8 mouse cellular contexts compared by ENCODE assay signal in genomic region chr10:23894601-23895349, GRCm38 (mm10). TPM values are rescaled to one million over a fixed set of nuclear protein-coding genes. Genes with fewer than 3 reads are reported as not detected.
DNase-seq lines count a peak whose midpoint lies in the region; ATAC-seq and TF ChIP-seq lines count a peak whose summit lies in the region.

Vnn1 (plus strand) TSS chr10:23894688.

- peaks cover 8% of the 10 kb centered on the region; the same call in 1 of the 2 replicates for H3K4me1 ChIP-seq in heart, embryonic 15.5 days (replicated peaks)
- H3K4me1 ChIP-seq in limb, embryonic 10.5 days, result peaks cover 6% of the 10 kb centered on the region; the same call in 1 of the 2 replicates
- no peaks in the 10 kb centered on the region for H3K4me1 ChIP-seq in neural tube, embryonic 12.5 days
- no peaks in the 10 kb centered on the region for H3K4me1 ChIP-seq in thymus, adult 2 months (replicated peaks; ENCODE audit: control insufficient read depth, insufficient read depth, low read length)

- H3K36me3 ChIP-seq in heart, embryonic 15.5 days, result no peaks in the 10 kb centered on the region
- H3K36me3 ChIP-seq in limb, embryonic 10.5 days, result no peaks in the 10 kb centered on the region
- no peaks in the 10 kb centered on the region for H3K36me3 ChIP-seq in neural tube, embryonic 12.5 days
- H3K36me3 ChIP-seq in thymus, adult 2 months (ENCODE audit: control insufficient read depth, insufficient read depth, low read length), result no peaks in the 10 kb centered on the region

- WGBS in heart, embryonic 15.5 days, result 12% methylated on average over 21 of the region's 21 CpGs
- WGBS in limb, embryonic 10.5 days, result 33% methylated on average over 21 of the region's 21 CpGs
- 42% methylated on average over 21 of the region's 21 CpGs for WGBS in neural tube, embryonic 12.5 days
- WGBS in thymus, adult 2 months, result 56% methylated on average over 21 of the region's 21 CpGs

- peak within 1 kb of the TSS; percentile 69 for H3K4me2 ChIP-seq in heart, embryonic 15.5 days
- peak within 1 kb of the TSS; percentile 41 for H3K4me2 ChIP-seq in neural tube, embryonic 12.5 days (replicated peaks)

- no peak for ATAC-seq in heart, embryonic 15.5 days (replicated peaks; ENCODE audit: insufficient number of reproducible peaks, insufficient read depth, low FRiP score, low read depth)
- no peak for ATAC-seq in neural tube, embryonic 12.5 days (ENCODE audit: low FRiP score, low read depth)
- no peak for ATAC-seq in megakaryocyte-erythroid progenitor cell, adult 5-6 weeks (replicated peaks; ENCODE audit: low FRiP score, low TSS enrichment, poor library complexity, severe bottlenecking)

- H3K9ac ChIP-seq in heart, embryonic 15.5 days, result peak within 1 kb of the TSS; percentile 51
- no peak within 1 kb of the TSS for H3K9ac ChIP-seq in neural tube, embryonic 12.5 days

- H3K4me3 ChIP-seq in heart, embryonic 15.5 days, result peak within 1 kb of the TSS; percentile 45
- peak within 1 kb of the TSS; percentile 42 for H3K4me3 ChIP-seq in limb, embryonic 10.5 days
- H3K4me3 ChIP-seq in neural tube, embryonic 12.5 days, result no peak within 1 kb of the TSS
- no peak within 1 kb of the TSS for H3K4me3 ChIP-seq in thymus, adult 2 months (ENCODE audit: control insufficient read depth, insufficient read depth, low read length)

- no peaks in the 10 kb centered on the region for H3K27me3 ChIP-seq in heart, embryonic 15.5 days
- no peaks in the 10 kb centered on the region for H3K27me3 ChIP-seq in limb, embryonic 10.5 days (ENCODE audit: low read depth, poor library complexity, severe bottlenecking)
- H3K27me3 ChIP-seq in neural tube, embryonic 12.5 days (replicated peaks), result no peaks in the 10 kb centered on the region
- H3K27me3 ChIP-seq in thymus, adult 2 months (ENCODE audit: control insufficient read depth, insufficient read depth, low read length), result no peaks in the 10 kb centered on the region

- H3K27ac ChIP-seq in heart, embryonic 15.5 days, result no peak within 1 kb of the TSS
- H3K27ac ChIP-seq in limb, embryonic 10.5 days, result no peak within 1 kb of the TSS
- H3K27ac ChIP-seq in neural tube, embryonic 12.5 days, result no peak within 1 kb of the TSS
- H3K27ac ChIP-seq in thymus, adult 2 months (ENCODE audit: control insufficient read depth, insufficient read depth, low read length), result no peak within 1 kb of the TSS

- no peak for TF ChIP-seq CTCF in thymus, adult 2 months (IDR thresholded peaks at IDR 0.05; ENCODE audit: borderline replicate concordance, control insufficient read depth, extremely low read depth, insufficient read depth, low read length, poor library complexity)

- no peak for TF ChIP-seq POLR2A in thymus, adult 2 months (IDR thresholded peaks at IDR 0.05; ENCODE audit: control insufficient read depth, extremely low read depth, insufficient read depth, low read length, poor library complexity)

- peak; percentile 12 for DNase-seq in Muller cell, postnatal 12 days (ENCODE audit: inconsistent ontology term)
- DNase-seq in adrenal gland, postnatal 14 days, result peak; percentile 47
- no peak for DNase-seq in limb, embryonic 10.5 days (ENCODE audit: low spot score)
- no peak for DNase-seq in spleen, postnatal 14 days (ENCODE audit: low spot score in 2 of 2)
- DNase-seq in thymus, adult 2 months, result no peak

- no peaks in the 10 kb centered on the region for H3K9me3 ChIP-seq in heart, embryonic 15.5 days (replicated peaks)
- no peaks in the 10 kb centered on the region for H3K9me3 ChIP-seq in limb, embryonic 10.5 days (replicated peaks)
- H3K9me3 ChIP-seq in neural tube, embryonic 12.5 days, result no peaks in the 10 kb centered on the region

RNA-seq across cellular contexts. Expression of gene Vnn1, which starts in this region (rescaled TPM):
- total RNA-seq in adrenal gland, postnatal 14 days (2021), result 21.1 and 27.7 TPM in 2 replicates
- polyA plus RNA-seq in heart, embryonic 15.5 days (2015; fragmentation: Nextera tagmentation; extraction: Ambion mirVana), result 2.1 and 2.2 TPM in 2 replicates
- polyA plus RNA-seq in limb, embryonic 10.5 days (2016; fragmentation: Nextera tagmentation; extraction: Ambion mirVana), result 0.43 and 0.68 TPM in 2 replicates
- polyA plus RNA-seq in neural tube, embryonic 12.5 days (2016; fragmentation: Nextera tagmentation; extraction: Ambion mirVana), result 0.42 and 0.44 TPM in 2 replicates
- not detected in 2 replicates for total RNA-seq in megakaryocyte-erythroid progenitor cell, adult 5-6 weeks (2014; fragmentation: Nextera tagmentation)
- total RNA-seq in megakaryocyte-erythroid progenitor cell, adult 5-6 weeks (2017), result not detected in 2 replicates
- 1.00 and 1.1 TPM in 2 replicates for polyA plus RNA-seq in thymus, adult 2 months (2012; rRNA removed)

Comparison
In these comparisons a context has a peak if more than half of its experiments do, and no peak if none do; other contexts are left out.
1. RNA of gene Vnn1 (total RNA-seq): 21.1 to 27.7 TPM in adrenal gland, postnatal 14 days; not detected in megakaryocyte-erythroid progenitor cell, adult 5-6 weeks; every median in the first group is over 10 times any median in the second.
2. DNase-seq: peak in Muller cell, postnatal 12 days (single experiment) and adrenal gland, postnatal 14 days (single experiment); none in limb, embryonic 10.5 days (single experiment), spleen, postnatal 14 days (0 of 2) and thymus, adult 2 months (single experiment).
3. H3K4me3 ChIP-seq: peak in heart, embryonic 15.5 days (single experiment) and limb, embryonic 10.5 days (single experiment); none in neural tube, embryonic 12.5 days (single experiment) and thymus, adult 2 months (single experiment).